Mouse (Mus musculus): ENCODE measurements around the gene Cpm. TPM values are rescaled to one million over a fixed set of nuclear protein-coding genes. Genes with fewer than 3 reads are reported as not detected.
"Not testable (repeated sequence)": the region's sequence is repeated elsewhere in the genome, so short reads cannot be mapped to it uniquely, and the experiment has no call there.

Gene Cpm
- total RNA-seq, 2 experiments from 2014 or later: 5.7 to 5.9 TPM

DNA sequence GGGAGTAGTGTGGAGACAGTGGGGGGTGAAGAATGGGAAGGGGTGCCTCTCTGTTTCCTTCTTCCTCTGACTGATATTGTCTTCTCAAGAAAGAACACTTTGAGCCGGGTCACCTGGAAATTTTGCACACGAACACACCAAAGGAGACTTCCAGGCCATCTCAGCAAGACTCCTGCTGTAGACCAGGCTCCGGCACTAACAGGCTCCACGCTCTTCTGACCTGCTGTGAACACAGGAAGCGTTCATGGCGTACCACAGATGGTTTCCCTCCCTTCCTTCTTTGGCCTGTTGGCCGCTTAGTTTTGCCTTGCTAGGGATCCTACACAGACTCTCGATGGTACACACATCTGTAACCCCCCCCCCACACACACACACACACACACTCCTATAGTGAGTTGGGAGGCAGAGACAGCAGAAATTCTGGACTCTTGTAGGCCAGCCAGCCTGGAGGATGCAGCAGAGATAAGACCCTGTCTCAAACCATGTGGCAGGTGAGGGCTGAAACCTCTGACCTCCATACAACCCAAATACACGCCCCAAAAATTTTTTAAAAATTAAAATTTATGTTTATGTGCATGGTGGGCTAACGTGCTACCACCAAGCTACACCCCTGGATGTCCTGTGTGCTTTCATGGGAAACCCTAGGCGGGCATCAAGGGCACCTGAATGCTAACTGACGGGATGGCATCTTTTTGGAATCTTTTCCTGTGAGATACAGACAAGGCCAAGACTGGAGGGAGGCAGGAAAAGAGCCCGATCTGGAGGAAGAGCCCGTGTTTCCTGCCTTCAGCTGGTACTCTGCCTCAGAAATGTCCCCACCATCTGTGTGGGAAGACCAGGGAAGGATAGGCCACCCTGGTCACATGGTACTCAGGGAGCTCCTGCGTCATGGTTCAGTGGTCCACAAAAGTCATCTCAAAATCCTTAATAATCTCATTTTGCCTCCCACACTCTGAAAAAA is 23.7 kb upstream of the Cpm start:
- intact Hi-C loops (cut with DNase I): no loop called here

DNA sequence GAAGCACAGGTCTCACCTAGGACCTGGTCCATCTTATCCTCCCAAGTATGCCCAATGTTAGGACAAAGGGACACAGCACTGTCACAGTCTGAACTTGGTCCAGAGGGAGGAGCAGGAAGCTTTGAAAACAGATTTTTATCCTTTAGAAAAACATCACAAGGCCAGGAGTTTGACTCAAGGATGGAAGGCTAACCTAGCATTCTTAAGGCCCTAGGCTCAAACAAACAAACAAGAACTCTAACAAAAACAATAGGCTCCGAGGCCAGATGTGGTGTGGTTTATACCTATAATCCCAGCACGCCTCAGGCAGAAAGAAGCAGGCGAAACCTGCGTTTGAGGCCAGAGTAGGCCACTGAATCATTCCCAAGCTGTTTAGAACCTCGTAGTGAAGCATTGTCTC is 22.9 kb upstream of the Cpm start:
- DNase-seq: no peak
- intact Hi-C loops (cut with DNase I): no loop called here

More for the DNA sequence above, 23.7 kb upstream of the Cpm start:
- DNase-seq: no peak

DNA sequence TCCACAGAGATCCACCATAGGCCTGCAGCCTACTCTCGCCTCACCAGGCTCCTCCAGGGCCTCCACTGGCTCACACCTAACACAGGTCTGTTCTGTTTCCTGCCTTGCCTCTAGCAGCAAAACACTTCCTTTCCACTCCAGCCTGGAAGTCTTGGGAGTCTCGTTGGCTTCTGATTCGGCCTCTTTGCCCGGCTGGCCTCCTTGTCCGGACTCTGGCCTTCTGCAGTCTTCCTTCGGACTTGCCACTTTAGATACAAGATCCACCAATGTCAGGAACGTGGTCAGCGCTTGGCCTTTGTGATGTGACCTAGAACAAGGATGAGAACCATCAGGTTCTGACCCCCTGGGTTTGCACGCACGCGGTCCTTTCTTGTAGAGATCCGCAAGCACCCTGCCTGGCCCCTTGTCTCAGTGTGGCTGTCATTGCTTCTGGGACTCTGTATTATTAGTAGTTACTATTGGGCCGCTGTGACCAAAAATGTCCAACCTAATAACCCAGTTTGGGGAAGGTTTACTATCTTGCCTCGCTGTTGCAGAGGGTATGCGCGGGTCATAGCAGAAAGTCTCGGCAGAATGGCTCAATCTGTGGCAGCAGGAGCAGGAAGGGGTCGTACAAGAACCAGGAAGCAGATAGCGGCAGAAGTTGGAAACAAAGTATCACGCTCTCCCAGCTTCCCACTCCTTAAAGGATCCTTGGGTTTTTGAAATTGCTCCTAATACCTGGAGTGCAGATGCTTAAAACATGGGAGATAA is 22.1 kb upstream of the Cpm start:
- intact Hi-C loops (cut with DNase I): no loop called here
- DNase-seq: no peak

DNA sequence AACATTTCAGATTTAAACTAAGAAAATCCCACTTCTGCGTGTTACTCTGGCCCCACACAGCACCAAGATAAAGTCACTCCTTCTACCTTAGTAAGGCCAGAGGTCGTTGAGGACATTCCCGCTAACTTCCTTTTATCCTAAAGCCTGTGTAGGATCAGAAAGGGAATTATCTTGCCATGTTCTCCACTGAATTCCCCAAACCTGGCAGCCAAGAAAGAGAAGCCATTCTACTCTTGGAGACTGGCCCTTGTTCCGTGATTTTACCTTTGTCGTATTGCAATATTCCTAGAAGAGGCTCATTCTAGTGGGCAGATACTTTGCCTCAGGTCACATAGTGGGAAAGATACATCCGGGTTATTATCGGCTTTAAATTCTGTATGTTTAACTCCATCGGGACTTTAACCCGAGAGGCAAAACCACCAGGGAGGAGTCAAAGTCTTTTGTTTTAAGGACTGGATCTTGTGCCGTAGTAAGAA is 21.5 kb upstream of the Cpm start:
- no peak for DNase-seq
- intact Hi-C loops (cut with DNase I): no loop called here

DNA sequence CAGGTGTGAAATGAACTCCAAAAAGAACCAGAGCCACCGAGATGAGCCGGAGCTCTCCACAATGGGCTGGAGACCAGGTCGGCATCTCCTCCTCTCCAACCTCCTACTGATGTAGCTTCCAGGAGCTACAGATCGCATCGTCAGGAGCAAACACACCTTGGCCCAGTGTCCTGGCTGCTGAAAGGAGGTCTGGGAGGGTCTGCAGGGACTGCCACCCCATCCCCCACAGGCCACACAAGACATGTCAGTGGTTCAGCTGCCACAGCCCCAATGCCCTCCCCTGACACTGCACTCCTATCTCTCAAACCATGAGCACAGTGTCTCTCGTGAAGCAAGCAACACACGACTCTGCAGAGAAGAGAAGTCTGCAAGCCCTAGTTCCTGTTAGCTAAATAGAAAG is 20.8 kb upstream of the Cpm start:
- intact Hi-C loops (cut with DNase I): no loop called here

DNA sequence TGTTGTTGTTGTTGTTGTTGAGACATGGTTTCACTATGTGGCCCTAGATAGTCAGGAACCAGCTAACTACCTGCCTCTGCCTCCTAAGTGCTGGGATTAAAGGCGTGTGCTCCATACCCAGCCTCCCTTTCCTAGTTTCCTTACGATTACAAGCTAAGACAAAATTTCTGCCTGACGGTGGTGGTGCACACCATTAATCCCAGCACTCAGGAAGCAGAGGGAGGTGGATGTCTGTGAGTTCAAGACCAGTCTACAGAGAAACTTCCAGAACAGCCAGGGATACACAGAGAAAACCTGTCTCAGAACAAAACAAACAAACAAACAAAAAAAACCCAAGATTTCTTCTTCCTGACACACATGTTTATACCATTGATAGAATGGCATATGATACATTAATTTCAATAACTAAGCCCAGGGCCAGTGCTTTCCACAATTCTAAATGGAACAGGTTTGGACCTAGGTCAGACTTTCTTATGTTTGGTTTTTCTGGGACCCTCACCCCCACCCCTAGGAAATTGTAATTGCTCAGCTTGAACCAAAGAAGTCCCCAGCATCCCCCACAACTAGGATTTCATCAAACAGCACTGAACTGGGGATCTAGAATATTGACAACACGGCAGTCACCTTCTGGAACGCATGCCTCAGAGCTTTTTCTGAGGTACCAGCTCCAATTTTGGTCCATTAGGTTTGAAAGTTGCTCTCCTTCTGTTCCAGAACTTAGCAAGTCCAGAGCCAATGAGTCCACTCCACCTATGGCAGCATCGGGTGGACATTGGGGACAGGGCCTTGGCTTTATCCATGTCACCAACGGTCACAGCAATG is 20.1 kb upstream of the Cpm start:
- no peak for DNase-seq
- intact Hi-C loops (cut with DNase I): no loop called here

More for the DNA sequence above, 20.8 kb upstream of the Cpm start:
- no peak for DNase-seq

DNA sequence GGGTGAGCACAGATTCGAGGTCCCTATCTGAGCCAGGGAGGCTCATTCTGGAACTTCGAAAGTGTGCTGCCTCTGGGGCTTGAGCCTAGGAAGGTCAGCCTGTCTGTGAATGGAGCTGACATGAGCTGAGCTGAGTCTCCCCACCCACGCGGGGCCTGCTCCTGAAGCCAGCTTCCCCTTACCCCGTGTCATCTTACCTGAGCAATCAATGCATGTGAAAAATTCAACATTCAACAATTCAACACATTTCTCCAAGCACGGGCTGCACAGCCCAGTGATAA is 19.6 kb upstream of the Cpm start:
- DNase-seq: no peak
- intact Hi-C loops (cut with DNase I): no loop called here

DNA sequence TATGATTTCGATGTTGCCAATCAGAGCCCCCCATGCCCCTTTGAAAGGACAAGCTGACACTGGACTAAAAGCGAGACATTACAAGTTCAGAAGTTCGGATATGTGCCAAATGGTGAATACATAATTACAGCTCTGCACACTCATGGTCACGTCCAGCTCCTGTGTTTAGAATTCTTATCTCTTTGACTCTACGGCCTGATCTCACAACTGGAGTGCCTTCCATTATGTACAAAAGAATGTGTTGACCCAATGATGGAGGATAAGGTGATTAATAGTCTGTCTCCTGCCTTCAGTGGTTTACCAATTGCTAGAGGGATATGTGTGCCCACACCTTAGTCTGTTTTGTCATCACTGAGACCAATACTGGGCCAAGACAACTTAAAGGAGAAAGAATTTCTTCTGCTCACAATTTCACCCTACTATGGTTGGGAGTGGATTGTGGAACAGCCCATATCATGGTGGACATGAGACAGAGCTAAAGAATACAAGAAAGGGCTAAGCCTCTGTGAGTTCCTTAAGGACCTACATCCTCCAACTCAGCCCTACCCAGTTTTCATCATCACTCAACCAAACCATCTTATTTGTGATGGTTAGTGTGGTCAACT is 19.0 kb upstream of the Cpm start:
- intact Hi-C loops (cut with DNase I): no loop called here
- DNase-seq: no peak

DNA sequence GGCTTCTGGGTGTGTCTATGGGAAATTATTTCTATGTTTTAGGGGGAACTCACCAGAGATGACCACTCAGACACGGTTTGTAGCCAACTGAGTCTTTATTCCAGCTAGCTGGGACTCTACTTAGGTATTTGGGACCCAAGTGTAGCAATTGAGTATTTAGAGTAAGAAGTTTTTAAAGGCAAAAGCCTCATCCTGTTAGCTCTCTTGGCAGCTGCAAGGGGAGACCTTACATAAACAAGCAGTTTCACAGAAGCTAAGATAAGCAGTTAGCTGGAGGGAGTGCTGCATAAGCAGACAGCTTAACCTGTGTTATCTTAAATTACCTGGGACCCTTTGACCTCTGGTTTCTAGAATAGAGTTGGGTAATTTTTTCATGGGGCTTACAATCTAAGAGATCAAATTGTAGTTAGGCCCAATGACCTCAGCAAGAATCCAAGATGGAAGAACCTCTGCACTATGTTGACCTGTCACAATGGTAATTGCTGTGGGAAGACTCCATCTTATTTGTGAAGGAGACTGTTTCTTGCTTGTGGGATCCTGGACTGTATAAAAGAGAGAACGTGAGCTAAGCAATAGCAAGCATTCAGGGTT is 18.4 kb upstream of the Cpm start:
- intact Hi-C loops (cut with DNase I): no loop called here
- DNase-seq: no peak

DNA sequence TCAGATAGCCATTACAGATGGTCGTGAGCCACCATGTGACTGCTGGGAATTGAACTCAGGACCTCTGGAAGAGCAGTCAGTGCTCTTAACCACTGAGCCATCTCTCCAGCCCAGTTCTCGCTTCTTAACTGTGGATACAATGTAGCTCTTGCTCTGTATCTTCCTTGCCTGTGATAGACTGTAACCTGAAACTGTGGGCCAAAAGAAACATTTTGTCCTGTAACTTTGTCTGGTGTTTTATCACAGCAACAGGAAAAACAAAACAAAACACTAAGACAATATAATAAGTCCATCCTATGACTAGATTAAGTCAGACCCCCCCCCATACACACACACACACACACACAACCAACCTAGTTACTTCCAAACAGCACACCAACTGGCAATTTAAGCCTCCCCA is 17.8 kb upstream of the Cpm start:
- DNase-seq: no peak
- intact Hi-C loops (cut with DNase I): no loop called here

DNA sequence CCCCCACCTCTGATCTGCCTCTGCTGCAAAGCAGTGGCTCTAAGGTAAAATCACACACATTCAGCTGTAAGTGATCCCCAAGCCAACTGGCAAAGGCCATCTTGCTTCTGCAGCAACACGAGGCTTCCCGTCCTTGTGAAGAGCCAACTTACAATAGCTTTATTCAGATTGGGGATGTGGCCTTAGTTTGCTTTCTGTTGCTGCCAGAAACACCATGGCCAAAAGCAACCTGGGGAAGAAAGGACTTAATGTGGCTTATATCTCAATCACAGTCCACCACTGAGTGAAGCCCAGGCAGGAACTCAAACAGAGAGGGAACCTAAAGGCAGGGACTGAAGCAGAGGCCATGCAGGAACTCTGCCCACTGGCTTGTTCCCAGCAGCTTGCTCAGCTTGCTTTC is 17.3 kb upstream of the Cpm start:
- intact Hi-C loops (cut with DNase I): no loop called here
- DNase-seq: no peak

DNA sequence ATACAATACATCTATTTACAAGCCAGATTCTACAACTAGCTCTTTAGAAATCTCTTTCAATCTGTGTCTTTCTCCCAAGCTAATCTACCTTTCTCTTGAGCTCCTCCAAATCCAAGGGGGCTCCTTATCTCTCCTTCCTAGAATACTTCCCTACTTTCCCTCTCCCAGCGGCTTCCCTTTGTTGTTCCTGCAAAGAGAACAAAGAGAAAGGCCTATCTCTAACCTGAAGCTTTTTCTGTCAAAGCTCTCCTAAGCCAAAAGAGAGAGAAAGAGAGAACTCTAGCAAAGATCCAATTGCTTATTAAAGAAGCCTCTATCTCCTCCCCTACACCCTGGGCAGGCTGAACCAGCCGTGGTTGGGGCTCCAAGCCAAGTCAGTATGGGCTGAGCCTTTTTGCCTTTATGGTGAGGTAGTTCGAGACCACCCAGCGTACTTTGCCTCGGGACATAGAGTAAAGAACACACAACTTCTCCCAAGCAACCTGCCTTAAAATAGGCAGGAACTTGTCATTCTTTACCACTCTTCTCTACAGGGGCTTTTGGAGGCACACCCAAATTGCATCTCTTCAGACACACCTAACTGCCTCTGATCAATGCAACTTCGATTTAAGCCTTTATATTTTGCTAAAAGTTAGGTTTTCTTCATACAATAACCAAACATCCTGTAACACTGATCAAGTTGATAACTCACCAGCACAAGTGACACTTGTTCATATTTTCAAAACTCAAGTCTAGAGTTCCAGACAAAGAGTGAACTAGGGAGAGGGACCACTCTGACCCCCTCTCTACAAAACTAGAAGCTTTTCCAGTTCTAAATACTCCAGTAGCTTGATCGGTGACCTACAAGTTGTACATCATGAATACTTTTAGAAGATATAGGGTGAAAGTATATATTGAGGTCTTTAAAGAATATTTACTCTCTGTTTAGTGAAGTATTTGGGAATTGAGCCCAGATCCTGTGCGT is 16.4 kb upstream of the Cpm start:
- intact Hi-C loops (cut with DNase I): no loop called here
- no peak for DNase-seq

DNA sequence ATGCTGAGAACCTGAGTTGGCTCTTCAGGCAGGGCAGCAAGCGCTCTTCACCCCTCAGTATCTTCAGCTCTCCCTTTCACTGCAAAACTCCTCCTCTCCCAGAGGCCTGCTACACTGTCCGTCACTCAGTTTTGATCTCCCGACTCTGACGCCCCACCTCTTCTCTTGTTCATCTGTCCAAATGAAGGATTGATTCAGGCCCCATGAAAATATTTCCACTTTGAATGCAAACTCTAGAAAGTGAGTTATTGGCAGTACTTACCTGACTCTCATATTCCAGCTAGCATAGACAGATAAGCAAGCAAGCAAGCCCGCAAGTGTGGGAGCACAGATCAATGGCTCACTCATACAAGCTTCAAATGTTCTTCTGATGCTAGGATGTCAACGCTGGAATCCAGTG is 15.3 kb upstream of the Cpm start:
- intact Hi-C loops (cut with DNase I): no loop called here
- no peak for DNase-seq

DNA sequence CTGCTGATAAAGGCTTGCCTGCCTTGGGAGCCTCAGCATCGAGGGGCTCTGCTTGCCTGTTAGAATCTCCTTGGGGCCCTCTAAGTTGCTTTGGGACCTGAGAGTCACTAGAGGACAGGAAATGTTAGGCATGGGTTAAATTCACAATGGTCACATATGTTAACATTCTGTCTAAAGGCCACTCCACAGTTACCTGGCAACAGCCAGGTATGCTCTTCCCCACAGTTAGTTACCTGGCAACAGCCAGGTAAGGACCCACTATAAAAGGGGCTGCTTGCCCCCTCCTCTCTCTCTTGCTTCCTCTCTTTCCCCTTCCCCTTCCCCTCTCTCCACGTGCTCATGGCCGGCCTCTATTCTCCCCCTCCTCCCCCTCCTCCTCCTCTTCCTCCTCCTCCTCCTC is 14.9 kb upstream of the Cpm start:
- DNase-seq: no peak
- intact Hi-C loops (cut with DNase I): no loop called here

DNA sequence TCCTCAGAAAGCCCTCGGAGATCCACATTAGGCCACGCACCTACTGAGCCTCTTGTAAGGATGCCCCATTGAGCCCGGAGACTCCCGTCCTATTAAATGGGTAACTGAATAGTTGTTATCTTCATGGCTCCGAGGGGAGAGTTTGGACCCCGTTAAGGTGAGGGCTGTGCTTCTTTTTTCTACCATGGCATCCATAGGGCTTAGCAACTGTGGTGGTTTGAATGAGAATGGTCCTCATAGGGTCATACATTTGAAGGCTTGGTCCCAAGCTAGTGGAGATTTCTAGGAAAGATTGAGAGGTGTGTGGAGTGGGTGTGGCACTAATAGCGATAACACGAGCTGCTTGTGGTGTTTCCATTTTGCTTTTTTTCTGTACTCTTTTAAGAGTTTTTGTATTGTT is 14.1 kb upstream of the Cpm start:
- DNase-seq: no peak
- intact Hi-C loops (cut with DNase I): no loop called here

DNA sequence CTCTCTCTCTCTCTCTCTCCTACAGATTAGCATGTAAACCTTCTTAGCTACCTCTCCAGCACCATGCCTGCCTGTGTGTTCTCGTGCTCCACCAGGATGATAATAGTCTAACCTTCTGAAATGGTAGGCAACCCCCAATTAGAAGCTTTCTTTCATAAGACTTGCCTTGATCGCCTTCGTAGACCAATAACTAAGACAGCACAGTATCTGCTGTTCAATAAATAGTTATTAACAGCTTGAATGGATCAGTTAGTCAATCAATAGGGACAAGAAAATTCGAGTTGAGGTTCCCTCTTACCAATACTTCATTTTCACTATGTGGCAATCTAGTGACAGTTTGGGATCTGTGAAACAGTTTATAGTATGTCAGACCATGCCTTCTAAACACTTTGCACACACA is 13.6 kb upstream of the Cpm start:
- intact Hi-C loops (cut with DNase I): no loop called here
- DNase-seq: no peak

DNA sequence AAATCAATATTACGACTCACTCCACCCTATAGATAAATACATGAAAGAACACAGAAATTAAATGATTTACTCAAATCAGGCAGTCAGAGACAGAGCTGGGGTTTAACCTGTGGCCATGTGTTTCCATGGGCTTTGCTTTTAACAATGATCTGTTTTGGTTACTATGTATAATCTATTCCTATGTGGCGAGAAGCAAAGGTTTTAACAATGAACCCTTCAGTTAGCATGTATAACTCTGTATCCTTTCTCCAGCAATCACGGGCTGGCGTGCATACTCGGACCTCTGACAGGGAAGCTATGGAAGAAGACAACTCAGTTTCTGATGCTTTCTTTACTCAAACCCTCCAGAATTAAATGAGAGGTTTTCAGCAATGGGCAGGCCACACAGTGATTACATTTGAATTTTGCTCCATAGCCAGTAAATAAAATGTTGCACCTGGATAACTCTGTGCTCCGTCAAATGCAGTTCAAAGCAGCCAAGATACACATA is 13.1 kb upstream of the Cpm start:
- intact Hi-C loops (cut with DNase I): no loop called here

DNA sequence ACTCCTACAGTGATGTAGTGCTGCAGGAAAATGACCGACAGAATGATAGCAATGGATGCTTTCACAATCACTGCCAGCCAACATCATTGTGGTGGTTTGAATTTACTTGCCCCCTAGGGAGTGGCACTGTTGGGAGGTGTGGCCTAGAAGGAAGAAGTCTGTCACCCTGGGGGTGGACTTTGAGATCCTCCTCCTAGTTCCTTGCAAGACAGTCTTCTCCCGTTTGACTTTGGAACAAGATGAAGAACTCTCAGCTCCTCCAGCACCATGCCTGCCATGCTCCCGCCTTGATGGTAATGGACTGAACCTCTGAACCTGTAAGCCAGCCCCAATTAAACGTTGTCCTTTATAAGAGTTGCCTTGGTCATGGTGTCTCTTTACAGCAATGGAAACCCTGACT is 12.5 kb upstream of the Cpm start:
- DNase-seq; intact Hi-C loops (cut with DNase I): not testable (repeated sequence)

More for the DNA sequence above, 13.1 kb upstream of the Cpm start:
- DNase-seq: no peak

Measured in heart, postnatal 10 days (tissue).